Mouse (Mus musculus): ENCODE measurements around the gene March9.
A peak's percentile ranks its signal among the peaks of the same experiment; 100 is the strongest.
"Not testable (repeated sequence)": the region's sequence is repeated elsewhere in the genome, so short reads cannot be mapped to it uniquely, and the experiment has no call there.

The March9 gene

DNA sequence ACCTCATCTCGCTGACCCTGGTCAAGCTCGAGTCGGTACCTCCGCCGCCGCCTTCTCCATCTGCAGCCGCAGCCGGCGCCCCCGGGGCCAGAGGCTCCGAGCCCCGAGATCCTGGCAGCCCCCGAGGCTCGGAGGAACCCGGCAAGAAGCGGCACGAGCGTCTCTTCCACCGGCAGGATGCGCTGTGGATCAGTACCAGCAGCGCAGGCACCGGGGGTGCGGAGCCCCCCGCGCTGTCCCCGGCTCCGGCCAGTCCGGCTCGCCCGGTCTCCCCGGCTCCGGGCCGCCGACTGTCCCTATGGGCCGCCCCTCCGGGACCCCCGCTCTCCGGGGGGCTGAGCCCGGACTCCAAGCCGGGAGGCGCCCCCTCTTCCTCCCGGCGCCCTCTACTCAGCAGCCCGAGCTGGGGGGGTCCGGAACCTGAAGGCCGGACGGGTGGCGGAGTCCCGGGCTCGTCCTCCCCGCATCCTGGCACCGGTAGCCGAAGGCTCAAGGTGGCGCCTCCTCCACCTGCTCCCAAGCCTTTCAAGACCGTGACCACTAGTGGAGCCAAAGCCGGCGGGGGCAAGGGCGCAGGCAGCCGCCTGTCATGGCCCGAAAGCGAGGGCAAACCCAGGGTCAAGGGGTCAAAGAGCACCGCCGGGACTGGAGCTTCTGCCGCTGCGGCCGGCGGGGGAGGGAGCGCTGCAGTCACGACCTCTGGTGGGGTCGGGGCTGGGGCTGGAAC is 19.8 kb upstream of the March9 start:
- no peak for DNase-seq (ENCODE audit: low spot score in 2 of 2)

DNA sequence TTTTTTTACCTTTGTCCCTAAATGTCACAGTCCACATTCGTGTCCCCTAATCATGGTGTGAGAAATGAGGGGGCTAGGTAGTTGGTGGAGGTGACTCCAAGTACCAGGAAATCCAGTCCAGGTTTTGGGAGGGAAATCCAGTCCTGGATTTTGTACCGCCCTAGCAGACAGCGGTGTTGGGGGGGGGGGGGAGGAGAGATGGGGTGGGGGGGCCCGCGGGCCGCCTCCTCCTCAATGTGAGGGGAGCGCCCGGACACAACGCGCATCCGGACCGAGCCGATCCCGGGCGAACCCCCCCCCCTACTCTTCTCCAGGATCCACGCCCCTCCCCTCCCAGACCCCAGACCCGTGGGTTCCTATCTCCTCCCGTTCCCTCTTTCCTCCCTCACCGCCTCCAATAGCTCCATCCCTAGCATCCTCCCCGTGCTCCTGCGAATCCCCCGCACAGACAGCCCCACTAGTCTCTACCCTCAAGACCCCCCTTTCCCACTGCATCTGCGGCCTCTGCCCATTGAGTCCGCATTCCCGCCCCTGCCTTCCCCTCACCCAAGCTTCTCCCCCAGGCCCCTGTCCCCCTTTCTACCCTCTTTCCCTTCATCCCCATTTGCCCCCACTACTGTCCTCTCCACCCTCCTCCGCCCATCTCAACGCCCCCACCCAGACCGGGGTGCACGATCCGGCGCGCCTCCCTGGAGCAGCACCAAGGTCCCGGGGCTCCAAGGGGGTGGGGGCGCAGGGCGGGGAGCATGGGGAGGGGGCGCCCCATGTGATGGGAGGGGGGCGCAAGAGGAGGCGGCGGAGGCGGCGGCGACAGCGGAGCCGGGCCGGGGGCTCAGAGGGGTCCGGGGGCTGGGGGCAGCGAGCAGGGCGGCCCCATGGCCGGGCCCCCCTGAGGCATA is 18.9 kb upstream of the March9 start:
- DNase-seq (ENCODE audit: low spot score in 2 of 2), result no peak

DNA sequence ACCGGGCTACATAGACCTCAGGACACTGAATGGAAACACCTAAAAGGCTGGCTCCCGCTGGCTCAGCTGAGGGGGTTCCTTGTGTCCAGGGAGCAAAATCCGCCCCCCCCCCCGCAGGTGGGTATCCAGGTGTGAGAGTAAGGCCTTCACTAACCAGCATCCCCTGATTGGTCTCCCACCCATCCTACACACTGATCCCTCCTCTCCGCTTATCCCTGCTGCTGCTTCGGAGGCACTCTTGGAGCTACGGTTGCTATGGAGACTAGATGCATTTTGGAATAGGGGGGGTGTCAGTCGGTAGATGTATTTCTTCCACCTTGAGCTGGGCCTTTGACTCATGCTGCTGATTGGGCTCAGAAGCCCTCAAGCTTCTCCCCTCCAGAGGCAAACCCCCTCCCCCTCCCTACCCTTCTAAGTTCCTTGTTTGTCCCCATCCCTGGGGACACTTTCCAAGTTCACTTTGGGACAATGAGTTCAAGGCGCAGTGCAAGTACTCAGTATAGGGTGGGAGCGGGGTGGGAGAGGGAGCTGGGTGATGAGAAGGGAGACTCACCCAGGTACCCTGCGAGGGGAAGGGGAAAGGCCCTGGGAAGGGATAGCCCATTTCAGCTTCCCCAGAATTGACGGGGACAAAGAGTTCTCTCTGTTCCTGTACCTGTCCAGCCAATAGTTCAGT is 18.2 kb upstream of the March9 start:
- no peak for DNase-seq (ENCODE audit: low spot score in 2 of 2)

DNA sequence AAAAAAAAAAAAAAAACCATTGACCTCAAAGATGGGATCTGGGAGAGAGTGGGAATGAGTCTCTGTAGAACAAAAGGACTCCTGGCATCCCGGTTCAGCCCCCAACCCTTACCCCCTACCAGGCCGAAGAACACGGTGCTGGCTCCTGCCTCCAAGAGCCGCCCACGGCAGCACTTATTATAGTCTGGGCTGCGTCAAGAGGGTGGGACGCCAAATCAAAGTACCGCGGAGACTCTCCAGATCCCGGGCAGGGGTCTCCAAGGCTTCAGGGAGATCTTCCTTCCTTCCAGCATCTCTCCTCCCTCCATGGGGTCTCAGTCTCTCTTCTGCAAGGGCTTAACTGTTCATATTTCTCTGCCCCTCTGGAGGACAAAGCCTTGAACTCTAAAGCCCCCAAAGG is 17.5 kb upstream of the March9 start:
- DNase-seq (ENCODE audit: low spot score in 2 of 2), result no peak

DNA sequence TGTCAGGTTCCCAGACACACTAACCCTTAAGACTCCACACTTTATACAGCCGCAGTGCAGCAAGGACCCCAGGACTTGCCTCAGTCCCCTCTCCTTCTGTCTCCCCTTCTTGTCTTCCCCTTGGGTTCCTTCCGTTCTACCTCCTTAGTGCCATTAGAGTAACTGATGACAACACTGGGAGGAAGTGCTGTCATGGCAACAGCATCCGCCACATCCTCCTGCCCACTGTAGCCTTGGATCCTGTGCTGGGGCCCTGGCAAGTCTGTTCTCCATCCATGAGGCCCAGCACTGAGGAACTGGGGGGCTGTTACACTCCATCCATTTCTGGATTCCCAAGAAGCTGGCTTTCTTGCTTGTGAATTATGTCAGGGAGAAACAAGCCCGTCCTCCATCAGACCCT is 16.1 kb upstream of the March9 start:
- peak; percentile 69 to 74 for DNase-seq (ENCODE audit: low spot score in 2 of 2)

DNA sequence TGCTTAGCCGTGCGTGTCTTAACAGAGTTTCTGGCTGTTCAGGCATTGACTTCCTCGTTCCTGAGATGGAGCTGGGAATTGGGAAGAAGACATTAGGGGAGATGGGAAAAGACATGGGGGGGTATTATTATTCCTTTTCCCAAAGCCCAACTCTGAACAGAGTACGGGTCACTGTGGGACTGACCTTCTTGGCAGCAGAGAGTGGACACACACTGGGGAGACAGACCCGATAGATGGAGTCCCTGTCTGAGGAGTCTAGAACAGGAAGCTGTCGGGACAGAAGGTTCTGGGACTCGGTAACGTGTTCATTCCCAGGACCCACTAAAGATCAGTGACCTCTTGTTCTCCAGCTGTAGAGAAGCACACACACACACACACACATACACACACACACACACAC is 15.7 kb upstream of the March9 start:
- no peak for DNase-seq (ENCODE audit: low spot score in 2 of 2)

DNA sequence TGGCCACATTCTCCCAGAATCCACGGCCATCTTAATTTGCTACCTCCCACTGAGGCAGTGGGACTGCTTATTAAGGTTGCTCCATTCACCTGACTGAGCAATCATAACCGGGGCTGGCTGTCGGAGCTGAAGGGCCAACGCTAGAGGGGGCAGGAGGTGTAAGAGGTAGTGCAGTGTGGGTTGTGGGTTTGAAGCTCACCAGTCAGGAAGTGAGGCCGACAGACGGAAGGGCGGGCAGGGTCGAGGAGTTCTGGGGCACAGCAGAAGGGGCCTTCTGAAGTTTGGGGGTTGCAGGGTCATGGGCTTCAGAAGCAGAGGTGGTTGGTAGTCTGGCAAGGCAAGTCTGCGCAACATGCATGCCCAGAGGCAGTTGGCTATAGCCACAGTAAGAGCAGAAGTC is 15.1 kb upstream of the March9 start, which contains the start of gene Agap2:
TSS of gene Agap2 (plus strand) at position 205 of the 400 bp plus-strand sequence.
- peak; percentile 85 to 86 for DNase-seq (ENCODE audit: low spot score in 2 of 2)

DNA sequence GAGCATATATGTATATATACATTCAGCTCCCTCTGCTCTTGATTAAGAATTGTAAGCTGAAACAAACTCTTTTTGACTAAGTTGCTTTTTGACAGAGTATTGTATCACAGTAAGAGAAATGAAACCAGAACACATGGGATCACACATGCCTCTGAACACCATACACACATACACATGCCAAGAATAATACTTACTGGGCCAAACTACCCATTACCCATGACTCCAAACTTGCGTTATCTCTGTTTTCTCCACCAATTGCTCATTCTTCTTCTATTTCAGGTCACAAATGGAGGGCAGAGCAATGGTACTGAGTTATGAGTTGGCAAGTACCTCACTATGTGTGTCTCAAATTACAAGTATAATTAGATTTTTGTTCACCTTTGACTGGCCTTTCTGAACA is 14.0 kb upstream of the March9 start:
- no peak for DNase-seq (ENCODE audit: low spot score in 2 of 2)

DNA sequence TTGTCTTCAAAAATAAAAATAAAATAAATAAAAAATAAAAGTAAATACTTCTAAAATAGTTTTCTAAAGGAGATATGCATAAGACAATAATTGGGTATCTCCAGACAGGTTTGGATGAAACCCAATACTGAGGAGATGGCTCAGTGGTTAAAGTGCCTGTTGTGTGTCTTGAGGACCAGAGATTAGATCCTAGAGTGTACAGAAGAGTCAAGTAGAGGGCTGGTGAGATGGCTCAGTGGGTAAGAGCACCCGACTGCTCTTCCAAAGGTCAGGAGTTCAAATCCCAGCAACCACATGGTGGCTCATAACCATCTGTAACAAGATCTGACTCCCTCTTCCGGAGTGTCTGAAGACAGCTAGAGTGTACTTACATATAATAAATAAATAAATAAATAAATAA is 13.0 kb upstream of the March9 start:
- DNase-seq (ENCODE audit: low spot score in 2 of 2), result not testable (repeated sequence)

DNA sequence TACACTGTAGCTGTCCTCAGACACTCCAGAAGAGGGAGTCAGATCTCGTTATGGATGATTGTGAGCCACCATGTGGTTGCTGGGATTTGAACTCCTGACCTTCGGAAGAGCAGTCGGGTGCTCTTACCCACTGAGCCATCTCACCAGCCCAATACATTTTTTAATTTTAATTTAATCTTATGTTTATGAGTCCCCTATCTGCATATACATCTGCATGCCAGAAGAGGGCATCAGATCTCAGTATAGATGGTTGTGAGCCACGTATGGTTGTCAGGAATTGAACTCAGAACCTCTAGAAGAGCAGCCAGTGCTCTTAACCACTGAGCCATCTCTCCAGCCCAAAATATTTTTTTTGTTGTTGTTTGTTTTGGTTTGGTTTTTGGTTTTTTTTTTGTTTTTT is 12.3 kb upstream of the March9 start:
- DNase-seq (ENCODE audit: low spot score in 2 of 2), result not testable (repeated sequence)

DNA sequence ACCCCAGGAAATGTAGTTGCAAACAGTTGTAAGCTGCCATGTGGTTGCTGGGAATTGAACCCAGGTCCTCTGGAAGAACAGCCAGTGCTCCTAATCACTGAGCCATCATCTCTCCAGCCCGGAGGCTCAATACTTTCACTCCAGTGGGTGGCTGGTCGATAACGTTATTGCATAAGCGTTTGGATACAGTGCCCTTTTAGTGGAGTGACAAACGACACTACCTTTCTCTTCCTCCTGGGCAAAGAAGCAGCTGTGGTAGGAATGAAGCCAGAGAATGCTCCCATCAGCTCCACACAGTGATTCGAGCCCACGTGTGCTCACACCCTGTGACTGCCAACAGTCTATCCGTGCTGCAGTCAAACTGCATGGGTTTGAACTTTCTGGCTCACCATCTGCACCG is 11.2 kb upstream of the March9 start:
- no peak for DNase-seq (ENCODE audit: low spot score in 2 of 2)

DNA sequence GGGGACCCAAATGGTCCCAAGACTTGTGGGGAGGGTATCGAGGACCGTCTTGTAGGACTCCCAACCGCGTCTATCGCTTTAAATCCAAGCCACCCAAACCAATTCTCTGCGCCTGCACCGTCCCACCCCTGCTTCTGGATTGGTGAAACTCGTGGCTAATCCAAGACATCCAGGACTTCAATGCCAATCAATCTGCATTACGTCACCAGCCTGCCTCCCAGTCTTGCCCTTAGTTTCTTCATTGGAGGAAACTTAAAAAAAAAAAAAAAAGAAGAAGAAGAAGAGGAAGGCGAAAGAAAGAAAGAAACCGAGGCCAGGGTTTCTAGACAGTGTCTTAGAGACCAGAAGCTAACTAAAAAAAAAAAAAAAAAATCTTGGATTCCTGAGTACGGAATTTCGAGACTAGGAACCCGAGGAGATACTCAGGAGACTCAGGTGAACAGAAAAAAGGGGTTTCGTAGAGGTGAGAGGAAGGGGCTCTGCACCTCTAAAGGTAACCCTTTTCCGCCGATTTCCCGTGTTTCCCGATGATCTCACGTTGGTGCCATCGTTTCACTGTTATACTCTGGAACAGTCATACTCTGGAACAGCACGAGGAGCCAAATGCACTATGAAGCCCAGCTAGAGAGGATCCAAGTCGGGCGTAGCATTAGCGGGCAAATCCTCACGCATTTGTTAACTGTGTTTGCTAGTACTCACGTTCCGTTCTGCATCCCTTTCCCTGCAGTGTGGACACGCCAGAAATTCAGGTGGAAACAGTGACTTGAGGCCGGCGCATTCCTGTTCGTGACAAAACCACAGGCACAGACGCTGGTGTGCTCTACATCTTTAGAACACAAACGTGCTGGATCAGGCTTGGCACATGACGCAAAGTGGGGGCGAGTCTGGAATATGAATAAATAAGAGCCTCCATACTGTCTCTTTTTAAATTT is 10.5 kb upstream of the March9 start, which contains the start of gene Tspan31:
TSS of gene Tspan31 (minus strand) at position 75 of the 932 bp plus-strand sequence.
- peak; percentile 81 to 87 for DNase-seq (ENCODE audit: low spot score in 2 of 2)

DNA sequence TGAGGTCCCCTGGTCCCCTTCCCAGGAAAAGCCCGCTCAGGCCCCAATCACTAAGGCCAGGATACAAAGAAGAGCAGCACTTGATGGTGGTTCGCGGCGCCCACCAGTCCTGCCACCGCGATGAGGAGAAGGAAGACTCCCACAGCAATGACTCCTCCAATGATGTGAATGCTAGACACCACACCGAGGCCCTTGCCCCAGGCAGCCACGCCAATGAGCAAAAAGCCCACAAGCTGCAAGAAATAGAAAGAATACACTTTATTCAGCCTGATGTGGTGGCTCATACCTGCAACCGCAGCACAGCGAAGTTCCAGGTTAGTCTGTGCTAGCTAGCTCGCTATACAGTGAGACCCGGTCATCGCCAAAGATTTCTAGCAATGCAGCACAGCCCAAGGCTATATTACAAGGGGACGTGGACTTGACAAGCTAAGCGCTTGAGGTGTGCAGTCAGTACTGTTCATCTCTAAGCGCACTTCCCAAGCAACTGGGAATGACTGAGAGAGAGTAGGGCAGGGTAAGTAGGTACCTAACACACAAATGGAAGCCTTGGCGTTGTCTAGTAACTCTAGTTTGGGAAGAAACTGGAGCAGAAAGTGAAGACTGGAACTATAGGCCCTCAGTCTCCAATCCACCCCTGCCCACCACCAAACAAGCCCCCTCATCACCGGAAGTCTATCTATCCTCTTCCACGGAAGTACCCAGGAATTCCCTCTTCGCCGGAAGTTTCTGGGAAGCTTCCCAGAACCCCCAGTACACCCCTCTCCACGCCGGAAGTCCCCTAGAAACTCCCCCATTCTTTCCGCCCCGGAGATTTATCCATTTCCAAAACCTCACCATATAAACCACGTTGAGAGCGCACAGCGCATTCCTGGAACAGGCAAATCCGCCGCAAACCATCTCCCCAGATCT is 9.6 kb upstream of the March9 start:
- no peak for DNase-seq (ENCODE audit: low spot score in 2 of 2)

DNA sequence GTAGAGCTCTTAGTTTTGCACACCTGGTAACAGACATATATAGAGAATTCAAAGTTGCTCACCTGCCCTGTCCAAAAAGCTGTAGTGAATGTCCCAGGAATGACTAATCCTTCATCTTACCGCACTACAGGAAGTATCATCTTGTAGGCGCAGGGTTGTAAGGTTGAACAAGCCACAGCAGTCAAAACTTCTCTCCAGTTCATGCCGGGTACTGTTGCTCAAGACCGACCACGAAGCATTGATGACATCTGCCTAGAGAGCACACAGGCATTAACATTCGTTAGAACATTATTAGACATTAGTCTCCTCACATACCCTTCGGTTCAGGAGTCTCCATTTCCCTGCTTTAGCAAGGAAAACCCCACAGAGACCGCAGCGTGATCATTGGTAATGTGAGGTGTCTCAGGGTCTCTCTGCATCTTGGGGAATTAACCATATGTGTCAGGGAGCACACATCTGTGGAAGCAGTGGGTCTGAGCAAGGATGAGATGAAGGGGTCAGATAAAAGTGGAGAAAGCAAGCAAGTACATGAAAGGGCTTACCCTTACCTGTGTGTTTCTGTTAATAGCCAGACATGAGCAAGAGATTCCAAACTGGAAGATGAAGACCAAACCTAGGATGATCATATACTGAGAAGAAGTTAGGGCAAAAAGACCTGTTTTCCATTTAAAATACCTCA is 8.5 kb upstream of the March9 start:
- no peak for DNase-seq (ENCODE audit: low spot score in 2 of 2)

DNA sequence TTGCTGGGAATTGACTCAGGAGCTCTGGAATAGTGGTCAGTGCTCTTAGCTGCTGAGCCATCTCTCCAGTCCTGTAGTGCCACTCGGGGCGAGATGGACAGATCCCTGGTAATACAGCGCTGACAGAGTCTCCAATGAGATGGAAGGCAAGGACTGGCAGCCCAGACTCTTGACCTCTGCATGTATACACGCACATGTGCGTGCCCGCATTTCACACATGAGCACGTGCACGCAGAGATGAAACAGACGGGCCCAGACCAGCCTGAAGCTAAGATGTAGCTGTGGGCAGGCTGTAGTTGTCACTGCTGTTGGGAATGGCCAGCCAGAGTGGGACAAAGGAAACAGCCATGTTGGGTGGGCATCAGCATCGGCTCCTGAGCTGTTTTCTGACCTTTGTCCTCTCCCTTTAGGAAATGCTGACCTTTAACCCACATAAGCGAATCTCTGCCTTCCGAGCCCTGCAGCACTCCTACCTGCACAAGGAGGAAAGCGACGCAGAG is 6.6 kb upstream of the March9 start:
- DNase-seq (ENCODE audit: low spot score in 2 of 2), result no peak

DNA sequence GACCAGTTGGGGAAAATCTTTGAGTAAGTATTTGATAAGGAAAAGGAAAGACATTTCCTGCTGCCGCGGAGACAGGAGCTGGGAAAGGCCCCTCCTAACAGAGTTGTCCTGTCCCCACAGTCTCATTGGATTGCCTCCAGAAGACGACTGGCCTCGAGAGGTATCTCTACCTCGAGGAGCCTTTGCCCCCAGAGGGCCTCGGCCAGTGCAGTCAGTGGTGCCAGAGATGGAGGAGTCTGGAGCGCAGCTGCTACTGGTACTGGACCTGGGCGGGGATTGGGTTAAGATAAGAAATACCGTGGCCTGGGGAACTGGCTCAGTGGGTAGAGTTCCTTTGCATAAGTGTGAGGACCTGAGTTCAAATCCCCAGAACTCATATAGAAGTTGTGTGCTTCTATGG is 6.0 kb upstream of the March9 start:
- DNase-seq (ENCODE audit: low spot score in 2 of 2), result no peak

DNA sequence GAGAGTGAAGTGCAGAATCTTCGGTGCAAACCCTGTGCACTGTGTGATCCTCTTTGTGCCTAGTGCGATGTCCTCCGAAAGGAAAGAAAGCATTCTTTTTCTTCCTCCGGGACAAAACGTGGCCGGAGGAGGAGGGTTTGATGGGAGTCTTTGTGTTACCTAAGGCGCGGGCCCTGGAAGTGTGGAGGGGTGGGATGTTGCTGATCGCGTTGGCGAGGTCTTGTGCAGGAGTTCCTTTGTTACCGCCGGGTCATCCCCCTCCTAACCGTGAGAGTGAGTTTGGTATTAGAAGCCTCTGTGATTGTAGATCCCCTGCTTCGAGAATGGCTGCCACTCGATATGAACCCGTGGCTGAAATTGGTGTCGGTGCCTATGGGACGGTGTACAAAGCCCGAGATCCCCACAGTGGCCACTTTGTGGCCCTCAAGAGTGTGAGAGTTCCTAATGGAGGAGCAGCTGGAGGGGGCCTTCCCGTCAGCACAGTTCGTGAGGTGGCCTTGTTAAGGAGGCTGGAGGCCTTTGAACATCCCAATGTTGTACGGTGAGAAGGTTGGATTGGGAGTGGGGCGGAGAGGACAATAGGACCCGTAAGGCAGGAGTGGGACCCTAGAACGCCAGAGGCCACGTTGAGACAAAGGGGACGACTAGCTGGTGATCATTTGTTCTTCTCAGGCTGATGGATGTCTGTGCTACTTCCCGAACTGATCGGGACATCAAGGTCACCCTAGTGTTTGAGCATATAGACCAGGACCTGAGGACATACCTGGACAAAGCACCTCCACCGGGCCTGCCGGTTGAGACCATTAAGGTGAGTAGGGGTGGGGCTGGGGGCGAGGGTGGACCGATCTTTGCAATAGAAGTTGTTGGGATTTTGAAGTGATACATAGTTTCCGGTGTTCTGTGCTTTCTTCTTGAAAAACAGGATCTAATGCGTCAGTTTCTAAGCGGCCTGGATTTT is 4.2 kb upstream of the March9 start:
- DNase-seq (ENCODE audit: low spot score in 2 of 2), result no peak

DNA sequence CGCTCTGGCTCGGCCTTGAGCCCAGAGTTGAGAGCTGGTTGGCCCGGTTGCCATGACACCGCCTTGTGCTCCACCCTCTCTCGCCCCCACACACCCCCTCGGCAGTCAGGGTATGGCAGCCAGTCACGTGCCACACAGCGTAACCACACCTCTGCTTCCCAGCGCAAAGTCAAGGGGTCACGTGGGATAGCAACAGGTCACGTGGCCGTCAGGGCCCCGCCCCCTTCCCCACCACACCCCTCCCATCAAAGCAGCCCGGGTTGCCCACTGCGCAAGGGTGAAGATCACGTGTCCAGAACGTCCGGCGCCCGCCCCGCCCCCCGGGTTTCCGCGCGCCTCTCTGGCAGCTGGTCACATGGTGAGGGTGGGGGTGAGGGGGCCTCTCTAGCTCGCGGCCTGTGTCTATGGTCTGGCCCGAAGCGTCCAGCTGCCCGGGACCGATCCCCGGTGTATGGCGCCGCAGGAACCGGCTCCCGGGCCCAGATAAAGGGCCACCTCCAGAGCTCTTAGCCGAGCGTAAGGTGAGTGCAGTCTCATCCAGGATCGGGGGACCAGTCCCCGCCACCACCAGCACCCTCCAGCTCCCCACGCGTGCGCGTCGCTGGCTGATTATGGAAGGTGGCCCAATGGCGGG is 3.4 kb upstream of the March9 start, which contains the start of gene Cdk4:
TSS of gene Cdk4 (plus strand) at position 296 of the 634 bp plus-strand sequence.
- peak; percentile 96 to 97 for DNase-seq (ENCODE audit: low spot score in 2 of 2)

Measured in spleen, postnatal 36 days (tissue).